ENCODE assay signal across 13 mouse cellular contexts in the genomic region with DNA sequence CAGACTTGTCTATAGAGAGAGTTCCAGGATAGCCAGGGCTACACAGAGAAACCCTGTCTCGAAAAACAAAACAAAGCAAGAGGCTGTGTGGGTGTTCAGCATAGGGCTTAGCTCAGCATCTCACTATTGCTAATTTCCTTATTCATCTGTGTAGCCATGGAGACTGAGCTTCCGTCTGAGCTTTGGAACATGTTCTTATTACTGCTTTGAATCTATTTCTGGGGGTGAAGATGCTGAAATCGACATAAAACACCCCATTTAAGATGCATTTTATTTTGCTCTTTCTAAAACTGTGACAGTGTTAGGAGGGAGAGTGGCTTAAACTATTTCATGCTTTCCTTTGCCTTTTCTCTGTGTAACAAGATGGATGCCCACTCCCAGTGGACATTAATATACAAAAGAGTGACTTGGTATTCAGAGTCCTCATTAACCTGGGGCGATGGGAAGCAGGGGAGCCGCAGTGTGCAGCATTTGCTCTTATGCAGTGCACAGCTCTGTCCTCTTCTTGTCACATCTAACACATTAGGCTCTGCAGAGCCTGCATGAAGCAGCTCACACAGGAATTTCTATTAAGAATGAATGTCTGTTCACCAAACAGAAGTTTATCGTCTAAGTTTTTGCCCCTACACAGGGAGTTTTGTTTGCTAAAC.
DNase-seq lines count a peak whose midpoint lies in the region; ATAC-seq lines count a peak whose summit lies in the region.
"Had no signal": no experiment of that assay in that cellular context is flagged by ENCODE, and none has a peak within 500 bp of the region (broad histone marks: within the 10 kb centered on the region; RNA-seq: fewer than 3 reads in every experiment).

No protein-coding gene starts in this region.

- no peak overlapping the region for H3K4me2 ChIP-seq in neural tube, embryonic 13.5 days
- H3K4me2 ChIP-seq in liver, embryonic 11.5 days, result no peak overlapping the region
- H3K4me2 ChIP-seq: embryonic facial prominence, embryonic 12.5 days; liver, embryonic 13.5 days had no signal

- ATAC-seq in neural tube, embryonic 13.5 days (ENCODE audit: low read depth), result peak; percentile 75
- ATAC-seq in megakaryocyte progenitor cell, adult 5-6 weeks (replicated peaks; ENCODE audit: poor library complexity), result no peak
- no peak for ATAC-seq in liver, embryonic 11.5 days (replicated peaks; ENCODE audit: low FRiP score)

- no peak for DNase-seq in forebrain, embryonic 10.5 days (ENCODE audit: extremely low spot score, low spot score)
- DNase-seq in hindbrain, embryonic 10.5 days (ENCODE audit: low spot score), result no peak
- peak; percentile 10 to 24 for DNase-seq in layer of hippocampus, postnatal 36 days
- DNase-seq in spleen, postnatal 10 days (ENCODE audit: low spot score in 2 of 2), result no peak
- no peak for DNase-seq in gastrocnemius, postnatal 36 days
- DNase-seq in liver, embryonic 11.5 days (ENCODE audit: low spot score), result no peak
- DNase-seq: adrenal gland, postnatal 25 days; kidney, adult 2 months; liver, embryonic 13.5 days had no signal

- H3K9ac ChIP-seq in neural tube, embryonic 13.5 days, result no peak overlapping the region
- no peak overlapping the region for H3K9ac ChIP-seq in liver, embryonic 11.5 days (ENCODE audit: low read depth, low read length)
- H3K9ac ChIP-seq: embryonic facial prominence, embryonic 12.5 days; liver, embryonic 13.5 days had no signal

- H3K9me3 ChIP-seq in forebrain, embryonic 10.5 days, result no peaks in the 10 kb centered on the region
- no peaks in the 10 kb centered on the region for H3K9me3 ChIP-seq in hindbrain, embryonic 10.5 days
- H3K9me3 ChIP-seq in neural tube, embryonic 13.5 days, result no peaks in the 10 kb centered on the region
- H3K9me3 ChIP-seq in liver, embryonic 11.5 days (ENCODE audit: control insufficient read depth, low read length), result no peaks in the 10 kb centered on the region
- H3K9me3 ChIP-seq: embryonic facial prominence, embryonic 12.5 days; G1E; liver, embryonic 13.5 days had no signal

- intact Hi-C loops in gastrocnemius, postnatal 36 days (cut with DNase I), result no loop called here

- H3K4me1 ChIP-seq in forebrain, embryonic 10.5 days, result peaks cover 20% of the 10 kb centered on the region
- H3K4me1 ChIP-seq in hindbrain, embryonic 10.5 days (replicated peaks), result peaks cover 11% of the 10 kb centered on the region
- peaks cover 41% of the 10 kb centered on the region for H3K4me1 ChIP-seq in neural tube, embryonic 13.5 days (replicated peaks)
- no peaks in the 10 kb centered on the region for H3K4me1 ChIP-seq in liver, embryonic 11.5 days (replicated peaks; ENCODE audit: control insufficient read depth, insufficient read depth, low read length)
- H3K4me1 ChIP-seq: liver, embryonic 13.5 days had no signal

- H3K27me3 ChIP-seq in forebrain, embryonic 10.5 days (ENCODE audit: poor library complexity, severe bottlenecking), result no peaks in the 10 kb centered on the region
- no peaks in the 10 kb centered on the region for H3K27me3 ChIP-seq in hindbrain, embryonic 10.5 days (ENCODE audit: insufficient read depth, poor library complexity, severe bottlenecking)
- H3K27me3 ChIP-seq in neural tube, embryonic 13.5 days, result no peaks in the 10 kb centered on the region
- H3K27me3 ChIP-seq in liver, embryonic 11.5 days (replicated peaks; ENCODE audit: control insufficient read depth, insufficient read depth, low read length), result no peaks in the 10 kb centered on the region
- H3K27me3 ChIP-seq: embryonic facial prominence, embryonic 12.5 days; liver, embryonic 13.5 days had no signal

- H3K4me3 ChIP-seq in forebrain, embryonic 10.5 days, result no peak overlapping the region
- H3K4me3 ChIP-seq in hindbrain, embryonic 10.5 days, result no peak overlapping the region
- H3K4me3 ChIP-seq in neural tube, embryonic 13.5 days, result no peak overlapping the region
- no peak overlapping the region for H3K4me3 ChIP-seq in liver, embryonic 11.5 days (ENCODE audit: low read depth, low read length)
- H3K4me3 ChIP-seq: embryonic facial prominence, embryonic 12.5 days; liver, embryonic 13.5 days had no signal

- H3K27ac ChIP-seq in forebrain, embryonic 10.5 days, result 0 out of 2 replicates have a peak overlapping the region, but pooled peaks have one; percentile 25
- peak overlapping the region; percentile 66 for H3K27ac ChIP-seq in hindbrain, embryonic 10.5 days
- peak overlapping the region; percentile 72 for H3K27ac ChIP-seq in neural tube, embryonic 13.5 days (replicated peaks)
- H3K27ac ChIP-seq in liver, embryonic 11.5 days (ENCODE audit: low read depth, low read length), result no peak overlapping the region
- H3K27ac ChIP-seq: embryonic facial prominence, embryonic 12.5 days; liver, embryonic 13.5 days had no signal

- whole genome bisulfite sequencing in forebrain, embryonic 10.5 days, result 81% methylated on average over 6 of the region's 6 CpGs
- WGBS in hindbrain, embryonic 10.5 days, result 78% methylated on average over 6 of the region's 6 CpGs
- WGBS in neural tube, embryonic 13.5 days, result 27% methylated on average over 6 of the region's 6 CpGs
- 86% methylated on average over 6 of the region's 6 CpGs for WGBS in liver, embryonic 11.5 days

- H3K36me3 ChIP-seq in forebrain, embryonic 10.5 days (replicated peaks), result no peaks in the 10 kb centered on the region
- no peaks in the 10 kb centered on the region for H3K36me3 ChIP-seq in hindbrain, embryonic 10.5 days
- H3K36me3 ChIP-seq in neural tube, embryonic 13.5 days, result no peaks in the 10 kb centered on the region
- no peaks in the 10 kb centered on the region for H3K36me3 ChIP-seq in liver, embryonic 11.5 days (ENCODE audit: control insufficient read depth, insufficient read depth, low read length)
- H3K36me3 ChIP-seq: embryonic facial prominence, embryonic 12.5 days; liver, embryonic 13.5 days had no signal

Comparison
In these comparisons a context has a peak if more than half of its experiments do, and no peak if none do; other contexts are left out.
1. DNase-seq: peak in layer of hippocampus, postnatal 36 days (2 of 2); none in forebrain, embryonic 10.5 days (single experiment), hindbrain, embryonic 10.5 days (single experiment), spleen, postnatal 10 days (0 of 2), gastrocnemius, postnatal 36 days (0 of 2) and liver, embryonic 11.5 days (single experiment).